Mouse (Mus musculus) heart, postnatal 0 days (tissue): ENCODE results near the gene Tbc1d5.

Experiments
- CTCF ChIP-seq: IDR thresholded peaks from 2 replicates; pipeline ENCODE4 v1.5.1; 2016; ENCODE audit warnings: antibody characterized with exemption, control low read depth, low read depth
- EP300 ChIP-seq: IDR thresholded peaks from 2 replicates; pipeline ENCODE4 v1.6.1; 2016; ENCODE audit warnings: antibody characterized with exemption, low read depth

- TF ChIP-seq EP300 (no peak), CTCF (no peak)
Measured at GRCm38 (mm10) chr17:50751911-50752310, 427.2 kb downstream of the Tbc1d5 start.
